Mouse (Mus musculus) CH12.LX (cell line): ENCODE data around the gene Daam1. TPM values are rescaled to one million over a fixed set of nuclear protein-coding genes. Genes with fewer than 3 reads are reported as not detected.

Experiments used
- DNase-seq: peaks from one replicate; pipeline ENCODE4 v3.0.0-alpha.2; 2013; ENCODE audit errors: extremely low read depth
- H3K27ac ChIP-seq: 2 replicates; pipeline ENCODE4 v1.5.1; 2012; ENCODE audit warnings: low read depth, mild to moderate bottlenecking, control low read depth, moderate library complexity; ENCODE audit not compliant: insufficient read depth
- H3K27me3 ChIP-seq: replicated peaks from 2 replicates; pipeline ENCODE3; 2012; ENCODE audit warnings: inconsistent platforms
- H3K36me3 ChIP-seq, 2 experiments: replicated peaks in 1 of 2; 2 replicates each; pipeline versions ENCODE3 to v1.6.1; 2012; ENCODE audit warnings: inconsistent platforms in 1 of 2, low read length in 1 of 2, mild to moderate bottlenecking in 1 of 2, mixed read lengths in 1 of 2, moderate library complexity in 1 of 2; ENCODE audit not compliant: control insufficient read depth in 1 of 2, insufficient read depth in 1 of 2
- H3K4me1 ChIP-seq, 2 experiments: 2 replicates each; pipeline ENCODE4 v1.6.1; 2012; ENCODE audit warnings: inconsistent platforms in 1 of 2, moderate library complexity in 1 of 2; ENCODE audit not compliant: insufficient read depth in 2 of 2, control insufficient read depth in 1 of 2
- H3K4me2 ChIP-seq: 2 replicates; pipeline ENCODE4 v1.6.1; 2012; ENCODE audit warnings: low read depth, mild to moderate bottlenecking, control low read depth; ENCODE audit not compliant: poor library complexity, insufficient read depth, severe bottlenecking
- H3K4me3 ChIP-seq, 3 experiments: fragments of 150-350 bp in 1 of 3; sonication (generic) in 1 of 3; replicated peaks in 1 of 3; 2 replicates each; pipeline versions ENCODE3 to v1.5.1; 2011 to 2012; ENCODE audit warnings: low read depth in 2 of 3, low read length in 2 of 3, mild to moderate bottlenecking in 2 of 3, moderate library complexity in 2 of 3, control low read depth in 1 of 3, improper control_type of control experiment in 1 of 3, inconsistent platforms in 1 of 3, mixed read lengths in 1 of 3; ENCODE audit not compliant: poor library complexity in 1 of 3
- H3K79me2 ChIP-seq: replicated peaks from 2 replicates; pipeline ENCODE4 v1.6.1; 2012; ENCODE audit warnings: mild to moderate bottlenecking, moderate library complexity; ENCODE audit not compliant: control insufficient read depth, poor library complexity, insufficient read depth, severe bottlenecking; ENCODE audit errors: extremely low read depth
- H3K9ac ChIP-seq: 2 replicates; pipeline ENCODE4 v1.6.1; 2012; ENCODE audit warnings: low read depth, mild to moderate bottlenecking, control low read depth, moderate library complexity; ENCODE audit not compliant: insufficient read depth
- H3K9me3 ChIP-seq: replicated peaks from 2 replicates; pipeline ENCODE3; 2012; ENCODE audit warnings: low read length, inconsistent platforms, mixed read lengths
- BHLHE40 ChIP-seq: IDR thresholded peaks from 2 replicates; pipeline ENCODE4 v1.6.1; 2011; ENCODE audit warnings: mild to moderate bottlenecking, low read depth, low read length, improper control_type of control experiment
- ELF1 ChIP-seq: IDR thresholded peaks from 2 replicates; pipeline ENCODE4 v1.6.1; 2014; ENCODE audit warnings: low read depth, mild to moderate bottlenecking, inconsistent platforms, low read length, improper control_type of control experiment
- IRF4 ChIP-seq: IDR thresholded peaks from 2 replicates; pipeline ENCODE4 v1.6.1; 2014; ENCODE audit warnings: low read depth, mild to moderate bottlenecking, inconsistent platforms, low read length, improper control_type of control experiment
- JUN ChIP-seq: IDR thresholded peaks from 2 replicates; pipeline ENCODE4 v1.6.1; 2011; ENCODE audit warnings: low read depth, mild to moderate bottlenecking, low read length, improper control_type of control experiment, moderate library complexity; ENCODE audit not compliant: insufficient read depth
- JUND ChIP-seq: conservative IDR thresholded peaks from 2 replicates; pipeline ENCODE4 v1.6.1; 2011; ENCODE audit warnings: low read depth, low read length, improper control_type of control experiment
- MAFK ChIP-seq: IDR thresholded peaks from 2 replicates; pipeline ENCODE4 v1.6.1; 2011; ENCODE audit warnings: low read length, improper control_type of control experiment; ENCODE audit not compliant: insufficient replicate concordance
- MEF2A ChIP-seq: IDR thresholded peaks from 2 replicates; pipeline ENCODE4 v1.6.1; 2014; ENCODE audit warnings: low read depth, mild to moderate bottlenecking, inconsistent platforms, low read length, improper control_type of control experiment, borderline replicate concordance
- MYC ChIP-seq: IDR thresholded peaks from 2 replicates; pipeline ENCODE4 v1.6.1; 2011; ENCODE audit warnings: low read depth, mild to moderate bottlenecking, improper control_type of control experiment, low read length
- NRF1 ChIP-seq: IDR thresholded peaks from 2 replicates; pipeline ENCODE4 v1.6.1; 2014; ENCODE audit warnings: low read depth, mild to moderate bottlenecking, inconsistent platforms, low read length, improper control_type of control experiment, moderate library complexity
- POLR2A ChIP-seq: IDR thresholded peaks from 2 replicates; pipeline ENCODE4 v1.6.1; 2011; ENCODE audit warnings: low read depth, mild to moderate bottlenecking, improper control_type of control experiment, low read length
- POLR2AphosphoS2 ChIP-seq: IDR thresholded peaks from 2 replicates; pipeline ENCODE4 v1.6.1; 2011; ENCODE audit warnings: low read depth, low read length, improper control_type of control experiment
- RAD21 ChIP-seq: IDR thresholded peaks from 2 replicates; pipeline ENCODE4 v1.6.1; 2011; ENCODE audit warnings: low read depth, mild to moderate bottlenecking, low read length, improper control_type of control experiment, moderate library complexity
- SIN3A ChIP-seq: IDR thresholded peaks from 2 replicates; pipeline ENCODE4 v1.6.1; 2012; ENCODE audit warnings: low read length, improper control_type of control experiment, inconsistent platforms
- SMC3 ChIP-seq: IDR thresholded peaks from 2 replicates; pipeline ENCODE4 v1.6.1; 2011; ENCODE audit warnings: low read depth, low read length, improper control_type of control experiment
- TBP ChIP-seq: conservative IDR thresholded peaks from 2 replicates; pipeline ENCODE4 v1.6.1; 2011; ENCODE audit warnings: low read depth, low read length, improper control_type of control experiment
- UBTF ChIP-seq: IDR thresholded peaks from 2 replicates; pipeline ENCODE4 v1.6.1; 2012; ENCODE audit warnings: low read depth, mild to moderate bottlenecking, inconsistent platforms, low read length, improper control_type of control experiment, moderate library complexity
- ZNF384 ChIP-seq: IDR thresholded peaks from 2 replicates; pipeline ENCODE4 v1.6.1; 2012; ENCODE audit warnings: low read depth, low read length, improper control_type of control experiment, inconsistent platforms
- dilution Hi-C: fragments of 300-500 bp; cut with MboI; formaldehyde crosslinking; loops from 2 replicates; pipeline ENCODE4 v1.14.3; 2020; ENCODE audit warnings: low sequenced_read_pairs; ENCODE audit not compliant: extremely low pct_unique_long_range_greater_than_20kb, extremely low pct_ligation_motif_present
- in situ Hi-C: fragments of 300-500 bp; cut with MboI; formaldehyde crosslinking; loops from 3 replicates; pipeline ENCODE4 v1.14.3; 2019; ENCODE audit warnings: low sequenced_read_pairs, low pct_ligation_motif_present, low pct_unique_long_range_greater_than_20kb, mixed read lengths
- polyA plus RNA-seq: library from polyadenylated mRNA; unstranded; fragments of >175 nt; gene quantifications from 2 replicates; pipeline ENCODE4 v1.2.1, GENCODE M21; 2012; ENCODE audit warnings: low read depth; ENCODE audit not compliant: insufficient read length
- total RNA-seq, 2 experiments: library from RNA; depleted of rRNA; stranded (reverse); fragments of 300-350 nt in 1 of 2; fragments of >200 nt in 1 of 2; gene quantifications; 2 replicates each; pipeline ENCODE4 v1.2.3; 2012 to 2014

Daam1 gene
- total and polyA plus RNA-seq, 3 experiments, result 10.7 to 27.9 (median 23.6) TPM

DNA sequence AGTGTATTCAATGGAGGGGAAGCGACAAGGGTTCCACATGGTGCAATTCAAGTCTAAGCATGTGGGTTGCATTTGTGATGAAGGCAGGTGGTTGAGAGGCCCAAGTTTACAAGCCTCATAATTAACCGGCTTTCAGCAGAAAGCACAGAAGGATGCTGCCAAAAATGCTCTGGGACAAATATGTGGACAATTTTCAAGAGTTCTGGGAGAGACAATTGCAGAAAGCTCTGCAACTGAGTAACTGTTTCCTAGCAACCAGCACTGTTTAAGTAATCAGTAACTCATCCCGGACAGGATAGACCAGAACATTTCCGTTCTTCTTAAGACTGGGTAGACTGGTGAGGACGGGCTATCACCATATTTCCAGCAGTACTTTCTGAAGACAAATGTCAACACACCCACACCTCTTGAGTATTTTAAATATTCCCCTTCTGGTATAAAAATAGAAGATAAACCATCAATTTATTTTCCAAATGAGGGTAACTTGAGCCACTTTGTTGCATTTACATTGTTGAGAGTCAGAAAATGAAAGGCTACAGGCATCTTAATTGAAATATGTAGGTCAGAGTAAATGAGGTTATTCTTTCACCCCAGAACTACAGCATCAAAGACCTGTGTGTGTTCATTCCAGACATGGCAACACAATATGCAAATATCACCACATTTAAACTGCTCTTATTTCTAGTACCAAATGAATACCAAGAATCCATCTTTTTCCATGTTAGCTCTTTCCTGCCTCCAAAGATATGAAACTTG, 123.5 kb downstream of the Daam1 start:
- Histone ChIP-seq H3K27me3 (no peaks in the 10 kb centered on the region), H3K79me2 (no peaks in the 10 kb centered on the region), H3K4me3 (no peak overlapping the region), H3K4me1 (peaks cover 0 to 3% of the 10 kb centered on the region in 2 experiments; a peak in 2 of 4 replicates), H3K27ac (no peak overlapping the region), H3K9me3 (no peaks in the 10 kb centered on the region), H3K9ac (no peak overlapping the region), H3K4me2 (no peak overlapping the region), H3K36me3 (peaks cover 15 to 96% of the 10 kb centered on the region in 2 experiments)
- in situ Hi-C loops (no loop called here), dilution Hi-C loops (no loop called here)
- DNase-seq, result no peak
- TF ChIP-seq MAFK, result no peak
- no peak for TF ChIP-seq NRF1
- no peak for TF ChIP-seq SMC3
- no peak for TF ChIP-seq TBP
- no peak for TF ChIP-seq UBTF
- TF ChIP-seq ZNF384, result no peak
- TF ChIP-seq MEF2A, result no peak
- no peak for TF ChIP-seq ELF1
- TF ChIP-seq IRF4, result no peak
- no peak for TF ChIP-seq POLR2A
- TF ChIP-seq JUND, result no peak
- TF ChIP-seq POLR2AphosphoS2, result no peak
- TF ChIP-seq SIN3A, result no peak
- TF ChIP-seq BHLHE40, result no peak

GRCm38 (mm10) chr12:71956980-71957379, 126.1 kb downstream of the Daam1 start:
- dilution Hi-C loops, result no loop called here
- peaks cover 0 to 3% of the 10 kb centered on the region in 2 experiments; a peak in 2 of 4 replicates for H3K4me1 ChIP-seq
- no peak for DNase-seq

More at GRCm38 (mm10) chr12:71956980-71957379, 126.1 kb downstream of the Daam1 start:
- H3K36me3 ChIP-seq, result peaks cover 5 to 92% of the 10 kb centered on the region in 2 experiments
- in situ Hi-C loops, result no loop called here
- no peaks in the 10 kb centered on the region for H3K79me2 ChIP-seq
- no peaks in the 10 kb centered on the region for H3K9me3 ChIP-seq
- no peak overlapping the region for H3K4me2 ChIP-seq
- H3K27ac ChIP-seq, result no peak overlapping the region
- H3K9ac ChIP-seq, result no peak overlapping the region
- H3K27me3 ChIP-seq, result no peaks in the 10 kb centered on the region
- TF ChIP-seq JUN (no peak), ELF1 (no peak), MYC (no peak), RAD21 (no peak), BHLHE40 (no peak)
- no peak overlapping the region for H3K4me3 ChIP-seq
